Mouse (Mus musculus) thymus, postnatal 25 days (tissue): Measurements from ENCODE around the gene Ripk3.

ENCODE experiments used
- DNase-seq: peaks from one replicate; pipeline ENCODE4 v3.0.0; 2022

Gene Ripk3

DNA sequence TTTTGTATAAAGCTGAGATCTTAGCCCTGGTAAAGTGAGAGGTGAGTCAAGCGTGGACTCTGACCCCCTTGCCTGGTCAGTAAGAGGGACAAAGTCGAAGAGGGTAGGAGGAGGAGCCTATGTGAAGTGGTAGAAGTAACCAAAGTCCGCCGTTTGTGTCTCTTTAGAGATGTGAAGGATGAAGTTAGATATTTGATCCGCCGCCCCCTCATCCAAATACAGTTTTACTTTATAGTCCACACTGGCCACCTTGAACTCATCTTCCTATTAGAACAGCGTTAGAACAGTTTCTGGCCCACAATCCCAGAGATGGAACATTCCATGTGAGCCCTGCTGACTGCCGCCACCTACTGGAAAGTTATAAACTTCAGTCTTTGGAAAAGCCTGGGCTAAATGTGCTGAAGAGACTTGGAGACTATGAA is 30.3 kb downstream of the Ripk3 start, which contains the start of gene Cideb:
Gene Cideb, minus strand, starts transcription at position 96 of the 422 bp plus-strand sequence.
- no peak for DNase-seq

- DNase-seq: no peak
These were observed 31.1 kb downstream of the Ripk3 start for GRCm38 (mm10) chr14:55757566-55757965.

- no peak for DNase-seq
These were observed 41.4 kb downstream of the Ripk3 start for GRCm38 (mm10) chr14:55747051-55747847.

- DNase-seq: no peak
These were observed 42.8 kb downstream of the Ripk3 start for GRCm38 (mm10) chr14:55745861-55746237.

DNA sequence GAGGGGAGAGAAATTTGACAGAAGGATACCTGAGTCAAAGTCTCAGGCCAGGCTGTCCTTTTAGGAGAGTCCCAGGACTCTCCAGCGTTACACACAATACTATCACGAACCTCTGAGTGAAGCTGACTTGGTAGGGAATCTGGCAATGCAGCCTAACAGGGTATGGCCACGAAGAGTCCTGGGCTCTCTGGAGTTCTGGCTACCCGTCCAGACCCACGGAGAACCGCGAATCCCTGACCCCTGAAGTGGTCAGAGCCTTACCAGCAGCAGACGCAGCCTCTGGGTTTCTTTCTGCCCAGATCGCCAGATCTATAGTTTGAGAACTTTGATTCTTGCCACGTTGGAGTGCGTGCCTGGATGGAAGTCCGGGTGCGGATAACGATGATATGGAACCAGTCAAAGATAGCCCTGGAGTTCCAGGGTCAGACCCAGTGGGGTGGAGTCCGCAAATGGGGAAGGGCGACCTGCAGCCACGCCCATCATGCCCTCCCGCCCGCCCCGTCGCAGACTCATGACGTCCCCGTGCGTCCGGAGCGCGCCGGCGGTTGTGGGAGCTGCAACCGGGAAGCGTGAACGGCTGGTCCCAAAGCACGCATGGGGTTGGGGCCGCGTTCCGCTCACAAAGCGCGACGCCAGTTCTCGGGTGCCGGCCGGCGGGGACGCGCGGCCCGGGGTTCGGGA is 43.3 kb downstream of the Ripk3 start, which contains the start of the genes Dhrs1 and Nop9:
Gene Dhrs1, minus strand, starts transcription at position 511 of the 681 bp plus-strand sequence.
Gene Nop9, plus strand, starts transcription at position 514 of the 681 bp plus-strand sequence.
- peak; percentile 87 for DNase-seq

GRCm38 (mm10) chr14:55743711-55744110 is 45.0 kb downstream of the Ripk3 start:
- DNase-seq: peak; percentile 90

DNA sequence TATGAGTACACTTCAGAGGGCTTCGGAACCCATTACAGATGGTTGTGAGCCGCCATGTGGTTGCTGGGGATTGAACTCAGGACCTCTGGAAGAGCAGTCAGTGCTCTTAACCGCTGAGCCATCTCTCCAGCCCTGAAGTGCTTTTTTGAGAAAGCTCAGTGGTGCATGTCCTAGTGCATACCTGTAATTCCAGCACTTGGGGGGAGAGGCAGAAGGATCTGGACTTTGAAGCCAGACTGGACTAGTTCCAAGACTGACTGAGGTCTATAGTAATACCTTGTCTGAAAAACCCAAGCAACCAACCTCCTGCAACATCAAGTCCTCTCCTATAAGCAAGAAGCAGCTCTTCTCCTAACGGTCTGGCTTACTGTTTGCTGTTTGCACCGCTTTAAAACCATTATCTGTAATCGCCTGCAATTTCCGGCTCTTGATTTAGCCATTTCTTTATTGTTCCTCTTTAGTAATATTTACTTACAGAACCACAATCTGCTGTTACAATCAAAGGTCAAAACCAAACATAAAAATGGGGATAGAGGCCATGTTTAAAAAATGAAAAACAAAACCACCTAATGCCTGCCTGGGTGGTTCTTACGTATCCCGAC is 51.5 kb downstream of the Ripk3 start:
- DNase-seq: no peak

DNA sequence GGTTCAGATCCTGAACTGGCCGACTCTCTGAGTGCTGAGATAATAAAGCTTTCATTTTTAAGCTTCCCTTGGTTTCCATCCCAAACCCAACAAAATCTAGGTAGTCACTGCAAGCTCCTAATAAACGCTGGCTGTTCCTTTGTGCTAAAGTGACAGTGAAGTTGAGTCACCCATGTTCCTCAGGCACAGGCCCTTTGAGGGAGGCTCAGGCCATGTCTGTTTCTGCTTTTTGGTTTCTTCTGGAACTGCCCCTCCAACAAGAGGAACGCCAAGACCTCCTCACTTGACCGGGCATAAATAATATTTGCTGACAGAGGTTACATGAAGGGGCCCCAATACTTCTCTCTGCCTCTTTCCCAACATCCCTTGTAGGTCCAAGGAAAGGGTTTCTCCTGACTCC is 52.9 kb downstream of the Ripk3 start:
- DNase-seq: no peak

GRCm38 (mm10) chr14:55735334-55735733 is 53.3 kb downstream of the Ripk3 start:
- DNase-seq: no peak
